Mouse (Mus musculus): Measurements from ENCODE around the gene H2al1k. TPM values are rescaled to one million over a fixed set of nuclear protein-coding genes. Genes with fewer than 3 reads are reported as not detected.
"Not testable (repeated sequence)": the region's sequence is repeated elsewhere in the genome, so short reads cannot be mapped to it uniquely, and the experiment has no call there.

Gene H2al1k
- not detected in 2 replicates for polyA plus RNA-seq (2015; fragmentation: Nextera tagmentation; extraction: Ambion mirVana)

DNA sequence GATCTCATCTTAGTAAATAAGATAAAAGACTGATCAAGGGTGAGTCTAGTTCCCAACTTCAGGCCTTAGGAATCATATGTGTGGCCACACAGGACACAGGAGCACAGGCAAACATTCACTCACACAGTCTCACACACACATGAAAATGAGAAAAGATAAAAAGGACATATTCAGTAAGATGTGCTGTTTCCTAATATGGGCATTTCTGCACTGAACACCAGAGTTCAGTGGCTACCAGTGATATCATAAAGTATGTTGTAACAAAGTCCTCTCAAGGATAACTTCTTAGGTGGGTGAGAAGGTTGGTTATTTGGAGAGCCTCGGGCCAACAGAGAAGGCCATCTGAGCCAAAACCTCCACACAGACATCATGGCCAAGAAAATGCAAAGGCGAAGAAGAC lies at the start of gene H2al1k:
TSS of gene H2al1k (plus strand) at position 301 of the 400 bp plus-strand sequence.
- not testable (repeated sequence) for H3K9ac ChIP-seq (ENCODE audit: low read length); H3K4me1 ChIP-seq (ENCODE audit: control insufficient read depth, insufficient read depth, low read length); H3K27me3 ChIP-seq (ENCODE audit: control insufficient read depth, insufficient read depth, low read length); H3K36me3 ChIP-seq (ENCODE audit: control insufficient read depth, insufficient read depth, low read length); H3K4me3 ChIP-seq (replicated peaks; ENCODE audit: low read length); H3K4me2 ChIP-seq (ENCODE audit: low read depth, low read length); H3K27ac ChIP-seq (ENCODE audit: low read length); H3K9me3 ChIP-seq (replicated peaks; ENCODE audit: control insufficient read depth, low read length); ATAC-seq (ENCODE audit: insufficient read depth, low FRiP score)
- WGBS, result no CpG with 5 or more reads among the region's 2 CpGs

GRCm38 (mm10) chrX:9302791-9303190 lies 47.6 kb upstream of the H2al1k start:
- Histone ChIP-seq H3K9me3 (replicated peaks; ENCODE audit: control insufficient read depth, low read length) (no peaks in the 10 kb centered on the region), H3K4me2 (ENCODE audit: low read depth, low read length) (no peak overlapping the region), H3K4me3 (replicated peaks; ENCODE audit: low read length) (no peak overlapping the region), H3K36me3 (ENCODE audit: control insufficient read depth, insufficient read depth, low read length) (no peaks in the 10 kb centered on the region), H3K4me1 (ENCODE audit: control insufficient read depth, insufficient read depth, low read length) (no peaks in the 10 kb centered on the region), H3K9ac (ENCODE audit: low read length) (no peak overlapping the region), H3K27ac (ENCODE audit: low read length) (no peak overlapping the region), H3K27me3 (ENCODE audit: control insufficient read depth, insufficient read depth, low read length) (no peaks in the 10 kb centered on the region)
- ATAC-seq (ENCODE audit: insufficient read depth, low FRiP score), result no peak
- WGBS, result 79% methylated on average over 5 of the region's 5 CpGs

DNA sequence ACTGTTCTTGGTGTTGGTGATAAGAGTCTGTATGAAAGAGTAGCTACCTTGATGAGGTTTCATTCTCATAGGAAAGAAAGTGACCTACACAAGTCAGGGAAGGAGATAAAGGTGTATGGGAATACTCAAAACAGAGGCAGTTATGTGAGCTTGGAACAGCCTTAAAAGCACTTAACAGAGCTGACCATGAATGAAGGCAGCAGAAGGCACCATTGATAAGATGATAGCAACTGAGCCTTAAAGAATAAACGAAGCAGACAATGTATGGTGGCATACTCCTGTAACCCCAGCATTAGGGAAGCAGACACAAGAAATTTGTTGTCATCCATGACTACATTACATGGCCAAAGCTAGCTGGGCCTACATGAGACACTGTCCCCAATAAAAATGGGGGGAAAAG lies 47.0 kb upstream of the H2al1k start:
- no peak overlapping the region for H3K27ac ChIP-seq (ENCODE audit: low read length)
- 70% methylated on average over 1 of the region's 1 CpGs for WGBS
- no peak overlapping the region for H3K4me2 ChIP-seq (ENCODE audit: low read depth, low read length)
- H3K9ac ChIP-seq (ENCODE audit: low read length), result no peak overlapping the region
- no peaks in the 10 kb centered on the region for H3K36me3 ChIP-seq (ENCODE audit: control insufficient read depth, insufficient read depth, low read length)
- no peaks in the 10 kb centered on the region for H3K4me1 ChIP-seq (ENCODE audit: control insufficient read depth, insufficient read depth, low read length)
- H3K9me3 ChIP-seq (replicated peaks; ENCODE audit: control insufficient read depth, low read length), result no peaks in the 10 kb centered on the region
- no peak for ATAC-seq (ENCODE audit: insufficient read depth, low FRiP score)
- H3K27me3 ChIP-seq (ENCODE audit: control insufficient read depth, insufficient read depth, low read length), result no peaks in the 10 kb centered on the region
- H3K4me3 ChIP-seq (replicated peaks; ENCODE audit: low read length), result no peak overlapping the region

GRCm38 (mm10) chrX:9316457-9316856 lies 34.0 kb upstream of the H2al1k start:
- not testable (repeated sequence) for H3K36me3 ChIP-seq (ENCODE audit: control insufficient read depth, insufficient read depth, low read length); H3K27ac ChIP-seq (ENCODE audit: low read length); H3K4me1 ChIP-seq (ENCODE audit: control insufficient read depth, insufficient read depth, low read length); H3K4me2 ChIP-seq (ENCODE audit: low read depth, low read length); H3K4me3 ChIP-seq (replicated peaks; ENCODE audit: low read length); ATAC-seq (ENCODE audit: insufficient read depth, low FRiP score); H3K9ac ChIP-seq (ENCODE audit: low read length); H3K9me3 ChIP-seq (replicated peaks; ENCODE audit: control insufficient read depth, low read length); H3K27me3 ChIP-seq (ENCODE audit: control insufficient read depth, insufficient read depth, low read length)

DNA sequence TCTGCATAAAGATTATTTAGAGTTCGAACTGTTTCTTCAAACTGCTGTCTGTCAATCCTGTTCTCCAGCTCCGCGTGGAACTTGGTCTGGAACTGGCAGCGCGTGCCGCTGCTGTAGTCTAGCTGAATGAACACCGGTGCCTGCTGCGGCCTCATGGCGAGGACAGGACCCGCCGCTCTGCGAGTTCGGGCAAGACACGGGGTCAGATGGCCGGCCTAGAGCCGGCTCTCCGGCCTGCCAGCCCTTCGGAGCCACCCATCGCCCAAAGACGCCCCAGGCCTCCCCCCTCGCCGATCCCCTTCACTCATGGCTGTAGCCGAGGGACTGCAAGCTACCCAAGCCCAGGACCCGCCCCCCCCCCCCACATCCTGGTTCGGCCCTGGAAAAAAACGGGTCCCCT lies 22.5 kb upstream of the H2al1k start:
- H3K27me3 ChIP-seq (ENCODE audit: control insufficient read depth, insufficient read depth, low read length); ATAC-seq (ENCODE audit: insufficient read depth, low FRiP score); H3K27ac ChIP-seq (ENCODE audit: low read length); H3K9me3 ChIP-seq (replicated peaks; ENCODE audit: control insufficient read depth, low read length); H3K4me3 ChIP-seq (replicated peaks; ENCODE audit: low read length); H3K4me1 ChIP-seq (ENCODE audit: control insufficient read depth, insufficient read depth, low read length); H3K4me2 ChIP-seq (ENCODE audit: low read depth, low read length); H3K9ac ChIP-seq (ENCODE audit: low read length); H3K36me3 ChIP-seq (ENCODE audit: control insufficient read depth, insufficient read depth, low read length): not testable (repeated sequence)
- 85% methylated on average over 22 of the region's 26 CpGs for WGBS

GRCm38 (mm10) chrX:9332366-9332962 lies 18.0 kb upstream of the H2al1k start:
- H3K27ac ChIP-seq (ENCODE audit: low read length); ATAC-seq (ENCODE audit: insufficient read depth, low FRiP score); H3K27me3 ChIP-seq (ENCODE audit: control insufficient read depth, insufficient read depth, low read length); H3K4me1 ChIP-seq (ENCODE audit: control insufficient read depth, insufficient read depth, low read length); H3K9me3 ChIP-seq (replicated peaks; ENCODE audit: control insufficient read depth, low read length); H3K4me2 ChIP-seq (ENCODE audit: low read depth, low read length); H3K9ac ChIP-seq (ENCODE audit: low read length); H3K36me3 ChIP-seq (ENCODE audit: control insufficient read depth, insufficient read depth, low read length); H3K4me3 ChIP-seq (replicated peaks; ENCODE audit: low read length): not testable (repeated sequence)
- WGBS, result 75% methylated on average over 12 of the region's 12 CpGs

DNA sequence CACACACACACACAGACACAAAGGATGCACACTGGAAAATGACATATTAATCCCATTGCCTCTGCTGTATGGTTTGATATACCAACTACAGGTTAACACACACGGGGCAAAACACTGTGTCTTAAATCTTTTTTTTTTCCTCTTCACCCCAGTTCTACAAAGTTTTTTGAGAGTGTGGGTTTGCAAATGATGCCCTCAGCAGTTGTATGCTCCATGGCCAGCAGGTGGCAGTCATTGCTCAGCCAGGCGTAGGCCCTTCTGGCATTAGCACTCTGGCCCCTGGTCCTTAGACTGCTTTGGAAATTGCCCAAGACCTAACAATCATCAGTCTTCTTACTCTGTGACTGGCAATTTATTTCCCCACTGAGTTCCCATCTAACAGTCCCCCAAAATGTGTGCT lies 17.4 kb upstream of the H2al1k start:
- H3K4me2 ChIP-seq (ENCODE audit: low read depth, low read length); H3K9me3 ChIP-seq (replicated peaks; ENCODE audit: control insufficient read depth, low read length); H3K27ac ChIP-seq (ENCODE audit: low read length); H3K4me1 ChIP-seq (ENCODE audit: control insufficient read depth, insufficient read depth, low read length); H3K9ac ChIP-seq (ENCODE audit: low read length); H3K4me3 ChIP-seq (replicated peaks; ENCODE audit: low read length); ATAC-seq (ENCODE audit: insufficient read depth, low FRiP score); H3K36me3 ChIP-seq (ENCODE audit: control insufficient read depth, insufficient read depth, low read length); H3K27me3 ChIP-seq (ENCODE audit: control insufficient read depth, insufficient read depth, low read length): not testable (repeated sequence)
- WGBS, result 43% methylated on average over 2 of the region's 2 CpGs

GRCm38 (mm10) chrX:9334996-9335395 lies 15.4 kb upstream of the H2al1k start:
- not testable (repeated sequence) for H3K4me1 ChIP-seq (ENCODE audit: control insufficient read depth, insufficient read depth, low read length); H3K36me3 ChIP-seq (ENCODE audit: control insufficient read depth, insufficient read depth, low read length); H3K9ac ChIP-seq (ENCODE audit: low read length); ATAC-seq (ENCODE audit: insufficient read depth, low FRiP score); H3K4me2 ChIP-seq (ENCODE audit: low read depth, low read length); H3K4me3 ChIP-seq (replicated peaks; ENCODE audit: low read length); H3K27me3 ChIP-seq (ENCODE audit: control insufficient read depth, insufficient read depth, low read length); H3K27ac ChIP-seq (ENCODE audit: low read length); H3K9me3 ChIP-seq (replicated peaks; ENCODE audit: control insufficient read depth, low read length)
- WGBS, result 81% methylated on average over 1 of the region's 1 CpGs

DNA sequence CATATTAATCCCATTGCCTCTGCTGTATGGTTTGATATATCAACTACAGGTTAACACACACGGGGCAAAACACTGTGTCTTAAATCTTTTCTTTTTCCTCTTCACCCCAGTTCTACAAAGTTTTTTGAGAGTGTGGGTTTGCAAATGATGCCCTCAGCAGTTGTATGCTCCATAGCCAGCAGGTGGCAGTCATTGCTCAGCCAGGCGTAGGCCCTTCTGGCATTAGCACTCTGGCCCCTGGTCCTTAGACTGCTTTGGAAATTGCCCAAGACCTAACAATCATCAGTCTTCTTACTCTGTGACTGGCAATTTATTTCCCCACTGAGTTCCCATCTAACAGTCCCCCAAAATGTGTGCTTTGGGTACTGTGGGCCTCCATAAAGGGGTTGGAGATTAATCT lies 23.6 kb downstream of the H2al1k start:
- 19% methylated on average over 2 of the region's 2 CpGs for WGBS
- not testable (repeated sequence) for H3K36me3 ChIP-seq (ENCODE audit: control insufficient read depth, insufficient read depth, low read length); ATAC-seq (ENCODE audit: insufficient read depth, low FRiP score); H3K27me3 ChIP-seq (ENCODE audit: control insufficient read depth, insufficient read depth, low read length); H3K9me3 ChIP-seq (replicated peaks; ENCODE audit: control insufficient read depth, low read length); H3K4me1 ChIP-seq (ENCODE audit: control insufficient read depth, insufficient read depth, low read length); H3K4me2 ChIP-seq (ENCODE audit: low read depth, low read length); H3K4me3 ChIP-seq (replicated peaks; ENCODE audit: low read length); H3K9ac ChIP-seq (ENCODE audit: low read length); H3K27ac ChIP-seq (ENCODE audit: low read length)

DNA sequence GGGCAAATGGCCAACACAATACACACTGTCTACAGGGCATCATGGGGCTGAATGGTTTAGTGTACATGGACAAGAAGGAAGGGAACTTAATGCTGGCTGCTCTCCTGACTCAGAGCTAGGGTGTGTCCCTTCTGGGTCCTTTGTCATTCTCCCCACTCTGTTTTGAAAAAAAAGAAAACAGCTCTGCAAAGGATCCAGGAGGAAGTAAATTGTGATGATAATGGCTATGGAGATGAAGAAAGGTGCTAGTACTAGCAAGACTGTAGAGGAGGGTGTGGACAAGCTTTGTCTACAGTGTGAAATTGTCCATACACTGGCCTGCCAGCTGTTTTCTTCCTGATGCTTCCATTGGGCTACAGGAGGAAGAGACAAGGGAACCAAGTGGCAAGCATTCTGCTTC lies 25.5 kb downstream of the H2al1k start:
- not testable (repeated sequence) for H3K4me2 ChIP-seq (ENCODE audit: low read depth, low read length); H3K4me3 ChIP-seq (replicated peaks; ENCODE audit: low read length); H3K27me3 ChIP-seq (ENCODE audit: control insufficient read depth, insufficient read depth, low read length); ATAC-seq (ENCODE audit: insufficient read depth, low FRiP score); H3K9me3 ChIP-seq (replicated peaks; ENCODE audit: control insufficient read depth, low read length); H3K36me3 ChIP-seq (ENCODE audit: control insufficient read depth, insufficient read depth, low read length); H3K9ac ChIP-seq (ENCODE audit: low read length); H3K27ac ChIP-seq (ENCODE audit: low read length); H3K4me1 ChIP-seq (ENCODE audit: control insufficient read depth, insufficient read depth, low read length)

Measured in stomach, embryonic 16.5 days (tissue).